18 mouse cellular contexts compared by ENCODE assay signal in genomic region chr5:23581484-23582060, GRCm38 (mm10).
A peak's percentile ranks its signal among the peaks of the same experiment; 100 is the strongest.
DNase-seq lines count a peak whose midpoint lies in the region; ATAC-seq and TF ChIP-seq lines count a peak whose summit lies in the region.
"Had no signal": no experiment of that assay in that cellular context is flagged by ENCODE, and none has a peak within 500 bp of the region (broad histone marks: within the 10 kb centered on the region; RNA-seq: fewer than 3 reads in every experiment).

No protein-coding gene starts in this region.

- peak; percentile 71 for ATAC-seq in stomach, embryonic 15.5 days (ENCODE audit: insufficient read depth, low FRiP score, low read depth)
- no peak for ATAC-seq in frontal cortex, adult (ENCODE audit: low TSS enrichment)
- ATAC-seq: forebrain, embryonic 15.5 days; liver, postnatal 0 days had no signal

- H3K36me3 ChIP-seq in stomach, embryonic 15.5 days, result no peaks in the 10 kb centered on the region
- H3K36me3 ChIP-seq: forebrain, embryonic 15.5 days; hindbrain, embryonic 10.5 days; limb, embryonic 15.5 days; midbrain, embryonic 10.5 days had no signal

- no peaks in the 10 kb centered on the region for H3K9me3 ChIP-seq in stomach, embryonic 15.5 days
- H3K9me3 ChIP-seq: forebrain, embryonic 15.5 days; hindbrain, embryonic 10.5 days; limb, embryonic 15.5 days; midbrain, embryonic 10.5 days had no signal

- no peak overlapping the region for H3K27ac ChIP-seq in stomach, embryonic 15.5 days
- H3K27ac ChIP-seq: forebrain, embryonic 15.5 days; hindbrain, embryonic 10.5 days; limb, embryonic 15.5 days; midbrain, embryonic 10.5 days had no signal

- no peak for TF ChIP-seq CTCF in lung, adult 2 months (IDR thresholded peaks at IDR 0.05; ENCODE audit: insufficient read depth, low read length)

- TF ChIP-seq POLR2A in lung, adult 2 months (IDR thresholded peaks at IDR 0.05; ENCODE audit: borderline replicate concordance, extremely low read depth, low read depth, low read length), result no peak

- H3K4me2 ChIP-seq in stomach, embryonic 15.5 days, result no peak overlapping the region
- H3K4me2 ChIP-seq: forebrain, embryonic 15.5 days; limb, embryonic 15.5 days had no signal

- H3K27me3 ChIP-seq in stomach, embryonic 15.5 days (replicated peaks), result no peaks in the 10 kb centered on the region
- H3K27me3 ChIP-seq: forebrain, embryonic 15.5 days; limb, embryonic 15.5 days had no signal

- H3K9ac ChIP-seq in stomach, embryonic 15.5 days, result no peak overlapping the region
- H3K9ac ChIP-seq: forebrain, embryonic 15.5 days; limb, embryonic 15.5 days; liver, postnatal 0 days had no signal

- no peak overlapping the region for H3K4me3 ChIP-seq in lung, adult 2 months (replicated peaks; ENCODE audit: extremely low read depth, low read depth, low read length)
- no peak overlapping the region for H3K4me3 ChIP-seq in stomach, embryonic 15.5 days (replicated peaks)
- H3K4me3 ChIP-seq: forebrain, embryonic 15.5 days; hindbrain, embryonic 10.5 days; limb, embryonic 15.5 days; midbrain, embryonic 10.5 days had no signal

- no peaks in the 10 kb centered on the region for H3K4me1 ChIP-seq in lung, adult 2 months (ENCODE audit: control insufficient read depth, insufficient read depth, low read length)
- peaks cover 5% of the 10 kb centered on the region; the same call in 1 of the 2 replicates for H3K4me1 ChIP-seq in stomach, embryonic 15.5 days

- WGBS in lung, adult 2 months, result 56% methylated on average over 2 of the region's 2 CpGs
- WGBS in stomach, embryonic 15.5 days, result 60% methylated on average over 2 of the region's 2 CpGs

- DNase-seq in lung, adult 18-20 months, result peak; percentile 68 to 80
- DNase-seq in lung, postnatal 4 days, result no peak
- peak; percentile 85 for DNase-seq in Muller cell, postnatal 12 days (ENCODE audit: inconsistent ontology term)
- DNase-seq in lung, adult 2 months, result peak; percentile 40
- no peak for DNase-seq in B cell, adult 2 months
- no peak for DNase-seq in retina, embryonic 14.5 days (ENCODE audit: low spot score)
- DNase-seq: adrenal gland, postnatal 14 days; cerebellum, adult 9-10 months; gastrocnemius, postnatal 10 days; liver, postnatal 0 days; right cerebral cortex, adult 18-20 months; thymus, adult 2 months had no signal

Comparison
In these comparisons a context has a peak if more than half of its experiments do, and no peak if none do; other contexts are left out.
1. DNase-seq: peak in lung, adult 18-20 months (2 of 2), Muller cell, postnatal 12 days (single experiment) and lung, adult 2 months (single experiment); none in lung, postnatal 4 days (0 of 2), B cell, adult 2 months (0 of 2) and retina, embryonic 14.5 days (single experiment).